Mouse (Mus musculus) stomach, postnatal 0 days (tissue): ENCODE data around the gene Acot3.

Source experiments
- CTCF ChIP-seq: IDR thresholded peaks from 2 replicates; pipeline ENCODE4 v1.5.1; 2016; ENCODE audit warnings: antibody characterized with exemption, low read depth, mild to moderate bottlenecking, moderate library complexity
- EP300 ChIP-seq: optimal IDR thresholded peaks from 2 replicates; pipeline ENCODE3; 2016; ENCODE audit warnings: antibody characterized with exemption

- no peak for TF ChIP-seq CTCF
- TF ChIP-seq EP300, result no peak
Measured at GRCm38 (mm10) chr12:84034108-84034507, 17.8 kb upstream of the Acot3 start.
